8 mouse cellular contexts compared by ENCODE assay signal in the genomic region with DNA sequence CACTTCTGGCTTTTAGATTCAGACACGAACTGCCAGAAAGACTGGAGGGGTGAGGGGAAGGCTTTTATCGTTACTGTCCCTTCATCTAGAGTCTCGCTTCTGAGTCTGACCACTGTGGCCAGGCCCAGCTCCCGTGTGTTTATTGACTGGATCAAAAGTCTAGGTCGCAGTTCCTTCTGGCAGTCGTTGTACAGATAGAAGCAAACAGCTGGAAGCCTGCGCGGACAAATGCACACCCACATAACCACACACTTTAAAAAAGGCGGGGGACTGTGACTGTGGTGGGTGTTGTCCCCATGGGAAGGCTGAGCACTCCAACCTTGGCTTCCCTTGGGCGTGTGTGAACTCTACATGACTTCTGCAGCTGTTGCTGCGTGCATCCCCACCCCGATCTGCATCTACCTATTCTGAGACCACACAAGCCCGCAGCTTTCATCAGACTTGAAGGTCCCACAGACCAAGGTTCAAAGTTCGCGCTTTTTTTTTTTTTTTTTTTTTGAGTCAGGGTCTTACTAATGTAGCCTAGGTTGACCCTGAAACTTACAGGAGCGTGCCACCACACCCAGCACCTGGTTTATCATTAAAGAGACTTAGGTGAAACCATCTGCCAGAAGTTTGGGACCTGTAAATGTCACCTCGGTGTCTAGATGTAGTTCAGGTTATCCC. TPM values are rescaled to one million over a fixed set of nuclear protein-coding genes. Genes with fewer than 3 reads are reported as not detected.
DNase-seq lines count a peak whose midpoint lies in the region; ATAC-seq and TF ChIP-seq lines count a peak whose summit lies in the region.

No protein-coding gene starts in this region.

- H3K27me3 ChIP-seq in intestine, postnatal 0 days (replicated peaks; ENCODE audit: control insufficient read depth, insufficient read depth, low read length) = no peaks in the 10 kb centered on the region
- no peaks in the 10 kb centered on the region for H3K27me3 ChIP-seq in liver, postnatal 0 days (ENCODE audit: insufficient read depth, low read length)
- peaks cover 33% of the 10 kb centered on the region; the same call in 1 of the 2 replicates for H3K27me3 ChIP-seq in neural tube, embryonic 15.5 days (replicated peaks)

- DNase-seq in frontal cortex, postnatal 36 days (ENCODE audit: low spot score in 2 of 2) = peak; percentile 35 to 40
- DNase-seq in frontal cortex, postnatal 10 days (ENCODE audit: low spot score in 2 of 2) = no peak
- peak; percentile 39 for DNase-seq in cerebellum, adult 9-11 months
- peak; percentile 57 to 76 for DNase-seq in heart, adult 18-20 months
- peak; percentile 67 for DNase-seq in liver, postnatal 0 days
- no peak for DNase-seq in left cerebral cortex, postnatal 4 days

- H3K4me3 ChIP-seq in intestine, postnatal 0 days (ENCODE audit: low read depth, low read length) = peak overlapping the region; percentile 48
- peak overlapping the region; percentile 62 for H3K4me3 ChIP-seq in liver, postnatal 0 days (ENCODE audit: low read depth, low read length)
- peak overlapping the region; percentile 52 for H3K4me3 ChIP-seq in neural tube, embryonic 15.5 days (replicated peaks)

- TF ChIP-seq CTCF in intestine, postnatal 0 days (IDR thresholded peaks at IDR 0.05; ENCODE audit: low read depth) = no peak
- no peak for TF ChIP-seq CTCF in liver, postnatal 0 days (IDR thresholded peaks at IDR 0.05; ENCODE audit: low read depth)

- ATAC-seq in intestine, postnatal 0 days = peak; percentile 33
- ATAC-seq in liver, postnatal 0 days = peak; percentile 59
- peak; percentile 32; the same call in 1 of the 2 replicates for ATAC-seq in neural tube, embryonic 15.5 days (ENCODE audit: low FRiP score)

- peak overlapping the region; percentile 91 for H3K27ac ChIP-seq in intestine, postnatal 0 days (ENCODE audit: low read depth, low read length)
- H3K27ac ChIP-seq in liver, postnatal 0 days (ENCODE audit: low read depth) = peak overlapping the region; percentile 99
- H3K27ac ChIP-seq in neural tube, embryonic 15.5 days (replicated peaks) = no peak overlapping the region

- H3K36me3 ChIP-seq in intestine, postnatal 0 days (ENCODE audit: control insufficient read depth, insufficient read depth) = no peaks in the 10 kb centered on the region
- H3K36me3 ChIP-seq in liver, postnatal 0 days (replicated peaks; ENCODE audit: insufficient read depth, low read length) = no peaks in the 10 kb centered on the region
- H3K36me3 ChIP-seq in neural tube, embryonic 15.5 days = no peaks in the 10 kb centered on the region

- intact Hi-C loops in left cerebral cortex, postnatal 4 days (cut with DNase I) = no loop called here

- peak overlapping the region; percentile 50; the same call in 1 of the 2 replicates for H3K9ac ChIP-seq in intestine, postnatal 0 days (ENCODE audit: low read depth, low read length)
- peak overlapping the region; percentile 82 for H3K9ac ChIP-seq in liver, postnatal 0 days (replicated peaks)
- H3K9ac ChIP-seq in neural tube, embryonic 15.5 days (replicated peaks) = peak overlapping the region; percentile 55; the same call in 1 of the 2 replicates

- no peaks in the 10 kb centered on the region for H3K9me3 ChIP-seq in intestine, postnatal 0 days (ENCODE audit: control insufficient read depth)
- H3K9me3 ChIP-seq in liver, postnatal 0 days (ENCODE audit: low read length) = no peaks in the 10 kb centered on the region
- no peaks in the 10 kb centered on the region for H3K9me3 ChIP-seq in neural tube, embryonic 15.5 days (replicated peaks)

- 8% methylated on average over 17 of the region's 17 CpGs for WGBS in intestine, postnatal 0 days
- 10% methylated on average over 17 of the region's 17 CpGs for whole genome bisulfite sequencing in liver, postnatal 0 days (ENCODE audit: insufficient replicate concordance)
- WGBS in neural tube, embryonic 15.5 days = 25% methylated on average over 17 of the region's 17 CpGs

- H3K4me1 ChIP-seq in intestine, postnatal 0 days (replicated peaks; ENCODE audit: control insufficient read depth, insufficient read depth, low read length) = peaks cover 6% of the 10 kb centered on the region; the same call in 1 of the 2 replicates
- H3K4me1 ChIP-seq in liver, postnatal 0 days (ENCODE audit: insufficient read depth) = peaks cover 28% of the 10 kb centered on the region
- peaks cover 22% of the 10 kb centered on the region for H3K4me1 ChIP-seq in neural tube, embryonic 15.5 days

- peak overlapping the region; percentile 81 for H3K4me2 ChIP-seq in intestine, postnatal 0 days (replicated peaks; ENCODE audit: low read depth)
- H3K4me2 ChIP-seq in liver, postnatal 0 days (ENCODE audit: low read depth, low read length) = peak overlapping the region; percentile 85
- H3K4me2 ChIP-seq in neural tube, embryonic 15.5 days = peak overlapping the region; percentile 96

- TF ChIP-seq EP300 in liver, postnatal 0 days (IDR thresholded peaks at IDR 0.05; ENCODE audit: low read depth) = no peak

RNA-seq across cellular contexts. Expression of a gene that starts 54.5 kb away (rescaled TPM):
- 10 to 100 TPM; 14.8 to 18.7 TPM for total RNA-seq in heart, adult 18-20 months (2021)
- polyA plus RNA-seq in intestine, postnatal 0 days (2015; fragmentation: Nextera tagmentation; extraction: Ambion mirVana) = 44.0 and 52.9 TPM in 2 replicates
- polyA plus RNA-seq in liver, postnatal 0 days (2015; fragmentation: Nextera tagmentation; extraction: Ambion mirVana) = 14.3 and 20.1 TPM in 2 replicates
- polyA plus RNA-seq in neural tube, embryonic 15.5 days (2015; fragmentation: Nextera tagmentation; extraction: Ambion mirVana) = 13.6 and 23.2 TPM in 2 replicates
- total RNA-seq in left cerebral cortex, postnatal 4 days (2021) = 10 to 100 TPM; 15.9 to 19.1 TPM

Comparison
In these comparisons a context has a peak if more than half of its experiments do, and no peak if none do; other contexts are left out.
1. DNase-seq: peak in frontal cortex, postnatal 36 days (2 of 2), cerebellum, adult 9-11 months (single experiment), heart, adult 18-20 months (2 of 2) and liver, postnatal 0 days (single experiment); none in frontal cortex, postnatal 10 days (0 of 2) and left cerebral cortex, postnatal 4 days (single experiment).
2. Peak in every context shown above with its lines, with median percentiles within 50 percentile points of each other: ATAC-seq, H3K4me2 ChIP-seq, H3K4me3 ChIP-seq and H3K9ac ChIP-seq.